Comparison of ENCODE assay signal across 8 mouse cellular contexts in genomic region chr7:45050945-45051600, GRCm38 (mm10). TPM values are rescaled to one million over a fixed set of nuclear protein-coding genes. Genes with fewer than 3 reads are reported as not detected.
DNase-seq lines count a peak whose midpoint lies in the region; ATAC-seq and TF ChIP-seq lines count a peak whose summit lies in the region.

No protein-coding gene starts in this region.

- H3K4me2 ChIP-seq in hindbrain, embryonic 16.5 days (ENCODE audit: low read length): peak overlapping the region; percentile 93

- peaks cover 54% of the 10 kb centered on the region for H3K36me3 ChIP-seq in megakaryocyte, embryonic 14.5 days (replicated peaks; ENCODE audit: low read length)
- peaks cover 42% of the 10 kb centered on the region for H3K36me3 ChIP-seq in hindbrain, embryonic 16.5 days (ENCODE audit: control insufficient read depth, insufficient read depth, low read length)

- intact Hi-C loops in gastrocnemius, adult 2 months (cut with DNase I): no loop called here

- TF ChIP-seq CTCF in gastrocnemius, adult 2 months (IDR thresholded peaks at IDR 0.05): no peak

- H3K27me3 ChIP-seq in megakaryocyte, embryonic 14.5 days (replicated peaks): no peaks in the 10 kb centered on the region
- no peaks in the 10 kb centered on the region for H3K27me3 ChIP-seq in hindbrain, embryonic 16.5 days (replicated peaks; ENCODE audit: control insufficient read depth, insufficient read depth, low read length)

- ATAC-seq in megakaryocyte, adult 5-6 weeks (ENCODE audit: poor library complexity, severe bottlenecking): no peak
- ATAC-seq in hindbrain, embryonic 16.5 days: peak; percentile 48
- ATAC-seq in megakaryocyte progenitor cell, adult 5-6 weeks (replicated peaks; ENCODE audit: poor library complexity): peak; percentile 20

- peak overlapping the region; percentile 97 for H3K27ac ChIP-seq in gastrocnemius, adult 2 months
- peak overlapping the region; percentile 100 for H3K27ac ChIP-seq in hindbrain, embryonic 16.5 days (ENCODE audit: low read depth, low read length)

- DNase-seq in cerebellum, postnatal 25 days: peak; percentile 67 to 84
- DNase-seq in gastrocnemius, adult 2 months: peak; percentile 83
- DNase-seq in left cerebral cortex, adult 9 months (ENCODE audit: low spot score in 2 of 2): peak; percentile 69 to 77
- DNase-seq in skeletal muscle tissue, adult 2 months (ENCODE audit: low read depth, low spot score): peak; percentile 80

- 4% methylated on average over 16 of the region's 16 CpGs for WGBS in hindbrain, embryonic 16.5 days

- H3K9ac ChIP-seq in hindbrain, embryonic 16.5 days (ENCODE audit: low read depth, low read length): peak overlapping the region; percentile 93

- no peaks in the 10 kb centered on the region for H3K9me3 ChIP-seq in megakaryocyte, embryonic 14.5 days
- no peaks in the 10 kb centered on the region for H3K9me3 ChIP-seq in hindbrain, embryonic 16.5 days (ENCODE audit: control insufficient read depth, low read length)

- peak overlapping the region; percentile 91 for H3K4me3 ChIP-seq in megakaryocyte, embryonic 14.5 days (replicated peaks)
- peak overlapping the region; percentile 77 for H3K4me3 ChIP-seq in gastrocnemius, adult 2 months
- H3K4me3 ChIP-seq in hindbrain, embryonic 16.5 days (ENCODE audit: low read length): peak overlapping the region; percentile 64

- H3K4me1 ChIP-seq in megakaryocyte, embryonic 14.5 days: peaks cover 47% of the 10 kb centered on the region
- H3K4me1 ChIP-seq in hindbrain, embryonic 16.5 days (ENCODE audit: control insufficient read depth, insufficient read depth, low read depth, low read length): peaks cover 18% of the 10 kb centered on the region

RNA-seq across cellular contexts. Expression of gene Prr12, which starts 1.6 kb away (rescaled TPM):
- 63.6 and 73.6 TPM in 2 replicates for polyA plus RNA-seq in megakaryocyte, embryonic 14.5 days (2012; ENCODE audit: insufficient read depth, low replicate concordance)
- total RNA-seq in megakaryocyte, adult 5-6 weeks (2015): 15.4 and 16.3 TPM in 2 replicates
- total RNA-seq in megakaryocyte, adult 5-6 weeks (2017): 1.9 and 3.0 TPM in 2 replicates
- total RNA-seq in gastrocnemius, adult 2 months (2021): 10 to 100 TPM; 12.8 to 16.1 TPM
- polyA plus RNA-seq in hindbrain, embryonic 16.5 days (2015; fragmentation: Nextera tagmentation; extraction: Ambion mirVana): 12.8 and 13.4 TPM in 2 replicates
- total RNA-seq in megakaryocyte progenitor cell, adult 5-6 weeks (2015): 20.5 and 21.7 TPM in 2 replicates
- total RNA-seq in megakaryocyte progenitor cell, adult 5-6 weeks (2017): 2.8 and 4.0 TPM in 2 replicates

RNA-seq across cellular contexts. Expression of gene Nosip, which starts 11.2 kb away (rescaled TPM):
- polyA plus RNA-seq in megakaryocyte, embryonic 14.5 days (2012; ENCODE audit: insufficient read depth, low replicate concordance): 150 and 186 TPM in 2 replicates
- total RNA-seq in megakaryocyte, adult 5-6 weeks (2015): 41.4 and 46.3 TPM in 2 replicates
- 54.2 and 56.8 TPM in 2 replicates for total RNA-seq in megakaryocyte, adult 5-6 weeks (2017)
- 10 to 100 TPM; 30.2 to 32.9 TPM for total RNA-seq in gastrocnemius, adult 2 months (2021)
- polyA plus RNA-seq in hindbrain, embryonic 16.5 days (2015; fragmentation: Nextera tagmentation; extraction: Ambion mirVana): 68.8 and 69.0 TPM in 2 replicates
- 39.7 and 45.0 TPM in 2 replicates for total RNA-seq in megakaryocyte progenitor cell, adult 5-6 weeks (2015)
- total RNA-seq in megakaryocyte progenitor cell, adult 5-6 weeks (2017): 46.8 and 49.2 TPM in 2 replicates

RNA-seq across cellular contexts. Expression of gene Prrg2, which starts 11.4 kb away (rescaled TPM):
- 91.5 and 106 TPM in 2 replicates for polyA plus RNA-seq in megakaryocyte, embryonic 14.5 days (2012; ENCODE audit: insufficient read depth, low replicate concordance)
- total RNA-seq in megakaryocyte, adult 5-6 weeks (2015): 6.6 and 8.9 TPM in 2 replicates
- 5.4 TPM in 2 replicates for total RNA-seq in megakaryocyte, adult 5-6 weeks (2017)
- 10 to 100 TPM in 1 of 2 experiments, 1 to 10 TPM in 1; 8.1 to 11.0 TPM for total RNA-seq in gastrocnemius, adult 2 months (2021)
- polyA plus RNA-seq in hindbrain, embryonic 16.5 days (2015; fragmentation: Nextera tagmentation; extraction: Ambion mirVana): 15.7 and 16.7 TPM in 2 replicates
- total RNA-seq in megakaryocyte progenitor cell, adult 5-6 weeks (2015): 2.6 and 4.7 TPM in 2 replicates
- 3.0 and 4.2 TPM in 2 replicates for total RNA-seq in megakaryocyte progenitor cell, adult 5-6 weeks (2017)

RNA-seq across cellular contexts. Expression of gene Rras, which starts 33.3 kb away (rescaled TPM):
- polyA plus RNA-seq in megakaryocyte, embryonic 14.5 days (2012; ENCODE audit: insufficient read depth, low replicate concordance): 26.5 and 83.1 TPM in 2 replicates
- 77.1 and 78.6 TPM in 2 replicates for total RNA-seq in megakaryocyte, adult 5-6 weeks (2015)
- total RNA-seq in megakaryocyte, adult 5-6 weeks (2017): 12.7 and 14.1 TPM in 2 replicates
- 10 to 100 TPM; 22.6 to 25.5 TPM for total RNA-seq in gastrocnemius, adult 2 months (2021)
- 13.1 and 16.7 TPM in 2 replicates for polyA plus RNA-seq in hindbrain, embryonic 16.5 days (2015; fragmentation: Nextera tagmentation; extraction: Ambion mirVana)
- 4.8 and 6.1 TPM in 2 replicates for total RNA-seq in megakaryocyte progenitor cell, adult 5-6 weeks (2015)
- total RNA-seq in megakaryocyte progenitor cell, adult 5-6 weeks (2017): 1.1 TPM in 1 of 2 replicates, not detected in the other

RNA-seq across cellular contexts. Expression of gene Scaf1, which starts 34.9 kb away (rescaled TPM):
- polyA plus RNA-seq in megakaryocyte, embryonic 14.5 days (2012; ENCODE audit: insufficient read depth, low replicate concordance): 219 and 387 TPM in 2 replicates
- total RNA-seq in megakaryocyte, adult 5-6 weeks (2015): 22.2 and 23.0 TPM in 2 replicates
- 9.6 and 12.2 TPM in 2 replicates for total RNA-seq in megakaryocyte, adult 5-6 weeks (2017)
- 10 to 100 TPM; 41.7 to 44.3 TPM for total RNA-seq in gastrocnemius, adult 2 months (2021)
- 38.6 and 47.1 TPM in 2 replicates for polyA plus RNA-seq in hindbrain, embryonic 16.5 days (2015; fragmentation: Nextera tagmentation; extraction: Ambion mirVana)
- 19.5 and 21.9 TPM in 2 replicates for total RNA-seq in megakaryocyte progenitor cell, adult 5-6 weeks (2015)
- total RNA-seq in megakaryocyte progenitor cell, adult 5-6 weeks (2017): 8.7 and 11.2 TPM in 2 replicates
